Mouse (Mus musculus) kidney, postnatal 0 days (tissue): ENCODE results near the gene Apool. TPM values are rescaled to one million over a fixed set of nuclear protein-coding genes. Genes with fewer than 3 reads are reported as not detected.
"Not testable (repeated sequence)": the region's sequence is repeated elsewhere in the genome, so short reads cannot be mapped to it uniquely, and the experiment has no call there.

Experiments
- ATAC-seq: fragments of 200-750 bp; cut with Nextera tagmentation; replicated peaks from 2 replicates; pipeline ENCODE4 v1.8.0; 2017; ENCODE audit warnings: low read depth, moderate number of reproducible peaks, moderate TSS enrichment, moderate library complexity; ENCODE audit not compliant: low FRiP score
- DNase-seq: peaks from one replicate; pipeline ENCODE4 v3.0.0-alpha.2; 2016; ENCODE audit warnings: low spot score
- H3K27ac ChIP-seq: fragments of 300-500 bp; sonication (generic); 2 replicates; pipeline ENCODE4 v1.5.1; 2014; ENCODE audit warnings: mild to moderate bottlenecking
- H3K27me3 ChIP-seq: fragments of 300-500 bp; sonication (generic); 2 replicates; pipeline ENCODE4 v1.6.1; 2014; ENCODE audit warnings: low read length, mixed read lengths; ENCODE audit not compliant: insufficient read depth
- H3K36me3 ChIP-seq: fragments of 300-500 bp; sonication (generic); 2 replicates; pipeline ENCODE4 v1.6.1; 2014; ENCODE audit warnings: low read length, mixed read lengths; ENCODE audit not compliant: insufficient read depth
- H3K4me1 ChIP-seq: fragments of 300-500 bp; sonication (generic); replicated peaks from 2 replicates; pipeline ENCODE4 v1.6.1; 2014; ENCODE audit warnings: antibody characterized with exemption, low read length, mixed read lengths; ENCODE audit not compliant: insufficient read depth
- H3K4me2 ChIP-seq: fragments of 300-500 bp; sonication (generic); 2 replicates; pipeline ENCODE4 v1.6.1; 2014; ENCODE audit warnings: mild to moderate bottlenecking, low read length, moderate library complexity, mixed read lengths
- H3K4me3 ChIP-seq: fragments of 300-500 bp; sonication (generic); replicated peaks from 2 replicates; pipeline ENCODE4 v1.5.1; 2014; ENCODE audit warnings: low read depth, low read length
- H3K9ac ChIP-seq: fragments of 300-500 bp; sonication (generic); 2 replicates; pipeline ENCODE4 v1.6.1; 2014; ENCODE audit warnings: low read depth, low read length
- H3K9me3 ChIP-seq: fragments of 300-500 bp; sonication (generic); replicated peaks from 2 replicates; pipeline ENCODE4 v1.6.1; 2016; ENCODE audit warnings: low read length, inconsistent platforms, mixed read lengths
- CTCF ChIP-seq: IDR thresholded peaks from 2 replicates; pipeline ENCODE4 v1.5.1; 2016; ENCODE audit warnings: antibody characterized with exemption, low read depth, mild to moderate bottlenecking, moderate library complexity
- WGBS: fragments of 180-500 bp; shearing (Covaris S2); extraction: QIAGEN DNeasy Blood & Tissue Kit; methylation state at CpG from one replicate; pipeline ENCODE4 v1.1.7; 2014; 5-methylcytosine and 5-hydroxymethylcytosine counted together
- polyA plus RNA-seq: library from polyadenylated mRNA; unstranded; fragments of >200 nt; fragmentation: Nextera tagmentation; extraction: Ambion mirVana; gene quantifications from 2 replicates; pipeline ENCODE4 v1.2.1, GENCODE M21; 2015

Gene Apool
- polyA plus RNA-seq, 1 experiment from 2014 or later = 68.6 TPM

- H3K9me3 ChIP-seq = no peaks in the 10 kb centered on the region
- no peak overlapping the region for H3K27ac ChIP-seq
- H3K9ac ChIP-seq = no peak overlapping the region
- no peak; the same call in 1 of the 2 replicates for TF ChIP-seq CTCF
- H3K27me3 ChIP-seq = no peaks in the 10 kb centered on the region
- 74% methylated on average over 4 of the region's 4 CpGs for WGBS
- ATAC-seq (no peak), DNase-seq (no peak)
- no peak overlapping the region for H3K4me3 ChIP-seq
- no peaks in the 10 kb centered on the region for H3K36me3 ChIP-seq
- no peaks in the 10 kb centered on the region for H3K4me1 ChIP-seq
- no peak overlapping the region for H3K4me2 ChIP-seq
Measured at GRCm38 (mm10) chrX:112347467-112348394, 36.6 kb downstream of the Apool start.

GRCm38 (mm10) chrX:112348395-112348791 is 37.3 kb downstream of the Apool start:
- Histone ChIP-seq H3K36me3 (no peaks in the 10 kb centered on the region), H3K4me3 (no peak overlapping the region), H3K27ac (no peak overlapping the region), H3K27me3 (no peaks in the 10 kb centered on the region), H3K4me2 (no peak overlapping the region), H3K4me1 (no peaks in the 10 kb centered on the region), H3K9me3 (no peaks in the 10 kb centered on the region), H3K9ac (no peak overlapping the region)
- ATAC-seq (no peak), DNase-seq (peak; percentile 44)
- WGBS = 40% methylated on average over 3 of the region's 3 CpGs
- peak; percentile 67 for TF ChIP-seq CTCF

- no peak overlapping the region for H3K9ac ChIP-seq
- 43% methylated on average over 4 of the region's 4 CpGs for WGBS
- H3K36me3 ChIP-seq = no peaks in the 10 kb centered on the region
- ATAC-seq = no peak
- peak; percentile 4 for DNase-seq
- H3K4me2 ChIP-seq = no peak overlapping the region
- H3K9me3 ChIP-seq = no peaks in the 10 kb centered on the region
- no peaks in the 10 kb centered on the region for H3K4me1 ChIP-seq
- peak; percentile 64 for TF ChIP-seq CTCF
- no peak overlapping the region for H3K4me3 ChIP-seq
- H3K27ac ChIP-seq = no peak overlapping the region
- H3K27me3 ChIP-seq = no peaks in the 10 kb centered on the region
Measured at GRCm38 (mm10) chrX:112368426-112368825, 57.3 kb downstream of the Apool start.

GRCm38 (mm10) chrX:112370577-112371410 is 59.7 kb downstream of the Apool start:
- DNase-seq (peak; percentile 34), ATAC-seq (peak; percentile 99)
- not testable (repeated sequence) for H3K27ac ChIP-seq, H3K9ac ChIP-seq, H3K4me2 ChIP-seq, H3K36me3 ChIP-seq, H3K9me3 ChIP-seq, H3K4me3 ChIP-seq, H3K4me1 ChIP-seq, H3K27me3 ChIP-seq
- WGBS = 86% methylated on average over 5 of the region's 5 CpGs

GRCm38 (mm10) chrX:112406679-112407078 is 95.5 kb downstream of the Apool start, which contains the start of gene Satl1:
TSS of gene Satl1 (minus strand) at chrX:112406779.
- H3K4me2 ChIP-seq = no peak within 1 kb of the TSS
- no peak for TF ChIP-seq CTCF
- ATAC-seq (no peak), DNase-seq (no peak)
- no peak within 1 kb of the TSS for H3K9ac ChIP-seq
- H3K9me3 ChIP-seq = no peaks in the 10 kb centered on the region
- no peaks in the 10 kb centered on the region for H3K4me1 ChIP-seq
- H3K36me3 ChIP-seq = no peaks in the 10 kb centered on the region
- 90% methylated on average over 3 of the region's 3 CpGs for WGBS
- H3K4me3 ChIP-seq = no peak within 1 kb of the TSS
- no peak within 1 kb of the TSS for H3K27ac ChIP-seq
- no peaks in the 10 kb centered on the region for H3K27me3 ChIP-seq

- Histone ChIP-seq H3K9me3 (no peaks in the 10 kb centered on the region), H3K9ac (no peak overlapping the region), H3K27me3 (no peaks in the 10 kb centered on the region), H3K4me1 (no peaks in the 10 kb centered on the region), H3K4me3 (no peak overlapping the region), H3K4me2 (no peak overlapping the region), H3K27ac (no peak overlapping the region), H3K36me3 (no peaks in the 10 kb centered on the region)
- ATAC-seq (no peak), DNase-seq (no peak)
- no peak for TF ChIP-seq CTCF
- WGBS = 64% methylated on average over 2 of the region's 2 CpGs
Measured at GRCm38 (mm10) chrX:112412309-112412708, 101.2 kb downstream of the Apool start.

Other genes starting within 250 kb of the Apool start
- not detected in 2 replicates for gene 4933403O08Rik, start 72.3 kb upstream of the Apool start, polyA plus RNA-seq
- gene Satl1, start 95.4 kb downstream of the Apool start, polyA plus RNA-seq = not detected in 2 replicates
- gene 2010106E10Rik, start 183.9 kb downstream of the Apool start, polyA plus RNA-seq = not detected in 2 replicates